Mouse (Mus musculus): ENCODE data around the gene Nup214.

The Nup214 gene

GRCm38 (mm10) chr2:32088372-32088981, 114.2 kb downstream of the Nup214 start:
- no peak for TF ChIP-seq GATA4 (IDR thresholded peaks at IDR 0.05; ENCODE audit: insufficient replicate concordance, low read length)

GRCm38 (mm10) chr2:32089606-32090005, 115.4 kb downstream of the Nup214 start:
- no peak for TF ChIP-seq GATA4 (IDR thresholded peaks at IDR 0.05; ENCODE audit: insufficient replicate concordance, low read length)

GRCm38 (mm10) chr2:32090145-32090544, 115.9 kb downstream of the Nup214 start:
- TF ChIP-seq GATA4 (IDR thresholded peaks at IDR 0.05; ENCODE audit: insufficient replicate concordance, low read length): no peak

GRCm38 (mm10) chr2:32091956-32092355, 117.7 kb downstream of the Nup214 start:
- TF ChIP-seq GATA4 (IDR thresholded peaks at IDR 0.05; ENCODE audit: insufficient replicate concordance, low read length): no peak

- TF ChIP-seq GATA4 (IDR thresholded peaks at IDR 0.05; ENCODE audit: insufficient replicate concordance, low read length): no peak
Observed at GRCm38 (mm10) chr2:32094001-32094707, 119.9 kb downstream of the Nup214 start.

GRCm38 (mm10) chr2:32095351-32096121, 121.3 kb downstream of the Nup214 start, which contains the start of gene Plpp7:
Gene Plpp7 (plus strand): TSS chr2:32095528.
- TF ChIP-seq GATA4 (IDR thresholded peaks at IDR 0.05; ENCODE audit: insufficient replicate concordance, low read length): no peak

GRCm38 (mm10) chr2:32096122-32096420, 121.8 kb downstream of the Nup214 start:
- TF ChIP-seq GATA4 (IDR thresholded peaks at IDR 0.05; ENCODE audit: insufficient replicate concordance, low read length): no peak

- no peak for TF ChIP-seq GATA4 (IDR thresholded peaks at IDR 0.05; ENCODE audit: insufficient replicate concordance, low read length)
Observed at GRCm38 (mm10) chr2:32102944-32103343, 128.7 kb downstream of the Nup214 start.

- TF ChIP-seq GATA4 (IDR thresholded peaks at IDR 0.05; ENCODE audit: insufficient replicate concordance, low read length): no peak
Observed at GRCm38 (mm10) chr2:32103557-32103956, 129.3 kb downstream of the Nup214 start.
